Mouse (Mus musculus) T-helper 17 cell (primary cell): ENCODE data around the gene Nrxn3.

Experiments
- in situ Hi-C, 2 experiments: fragments of 300-600 bp; cut with MboI, MseI; formaldehyde crosslinking; loops; 1 replicate in 1 of 2; 2 replicates in 1 of 2; pipeline ENCODE4 v1.15.1; 2025; ENCODE audit warnings: high pct_unique_total_duplicates in 2 of 2

The Nrxn3 gene

GRCm38 (mm10) chr12:89932338-89932737 lies 1209.7 kb downstream of the Nrxn3 start:
- in situ Hi-C loops = no loop called here

GRCm38 (mm10) chr12:89933630-89934029 lies 1211.0 kb downstream of the Nrxn3 start:
- in situ Hi-C loops = no loop called here

- in situ Hi-C loops = no loop called here
These were observed 1218.1 kb downstream of the Nrxn3 start for GRCm38 (mm10) chr12:89940746-89941145.

GRCm38 (mm10) chr12:89945911-89946502 lies 1223.3 kb downstream of the Nrxn3 start:
- in situ Hi-C loops = no loop called here

GRCm38 (mm10) chr12:89946522-89946921 lies 1223.8 kb downstream of the Nrxn3 start:
- in situ Hi-C loops = no loop called here

- in situ Hi-C loops = no loop called here
These were observed 1230.6 kb downstream of the Nrxn3 start for GRCm38 (mm10) chr12:89953237-89953636.

GRCm38 (mm10) chr12:89953649-89954048 lies 1231.0 kb downstream of the Nrxn3 start:
- in situ Hi-C loops = no loop called here

- in situ Hi-C loops = no loop called here
These were observed 1231.9 kb downstream of the Nrxn3 start for GRCm38 (mm10) chr12:89954441-89955070.

GRCm38 (mm10) chr12:89963073-89963472 lies 1240.4 kb downstream of the Nrxn3 start:
- in situ Hi-C loops = no loop called here

GRCm38 (mm10) chr12:89976648-89977047 lies 1254.0 kb downstream of the Nrxn3 start:
- in situ Hi-C loops = no loop called here

GRCm38 (mm10) chr12:89977479-89977878 lies 1254.8 kb downstream of the Nrxn3 start:
- in situ Hi-C loops = no loop called here

- in situ Hi-C loops = no loop called here
These were observed 1256.5 kb downstream of the Nrxn3 start for GRCm38 (mm10) chr12:89979190-89979589.

- in situ Hi-C loops = no loop called here
These were observed 1259.8 kb downstream of the Nrxn3 start for GRCm38 (mm10) chr12:89982445-89982844.

GRCm38 (mm10) chr12:89983399-89983798 lies 1260.7 kb downstream of the Nrxn3 start:
- in situ Hi-C loops = no loop called here

GRCm38 (mm10) chr12:89986219-89986618 lies 1263.5 kb downstream of the Nrxn3 start:
- in situ Hi-C loops = no loop called here

- in situ Hi-C loops = no loop called here
These were observed 1270.6 kb downstream of the Nrxn3 start for GRCm38 (mm10) chr12:89993273-89993672.

GRCm38 (mm10) chr12:89995392-89995791 lies 1272.7 kb downstream of the Nrxn3 start:
- in situ Hi-C loops = no loop called here

GRCm38 (mm10) chr12:90010280-90010679 lies 1287.6 kb downstream of the Nrxn3 start:
- in situ Hi-C loops = no loop called here

GRCm38 (mm10) chr12:90013958-90014357 lies 1291.3 kb downstream of the Nrxn3 start:
- in situ Hi-C loops = no loop called here

GRCm38 (mm10) chr12:90027023-90027422 lies 1304.3 kb downstream of the Nrxn3 start:
- in situ Hi-C loops = no loop called here

GRCm38 (mm10) chr12:90041038-90041437 lies 1318.4 kb downstream of the Nrxn3 start:
- in situ Hi-C loops = no loop called here

- in situ Hi-C loops = no loop called here
These were observed 1333.6 kb downstream of the Nrxn3 start for GRCm38 (mm10) chr12:90056256-90056655.

- in situ Hi-C loops = no loop called here
These were observed 1337.1 kb downstream of the Nrxn3 start for GRCm38 (mm10) chr12:90059786-90060185.

- in situ Hi-C loops = no loop called here
These were observed 1338.6 kb downstream of the Nrxn3 start for GRCm38 (mm10) chr12:90061312-90061711.
